Mouse (Mus musculus) liver, embryonic 14.5 days (tissue): ENCODE measurements around the gene Ctnna2.

Experiments used
- CTCF ChIP-seq: IDR thresholded peaks from 2 replicates; pipeline ENCODE4 v1.5.1; 2016; ENCODE audit warnings: antibody characterized with exemption, low read depth, control low read depth
- EP300 ChIP-seq: IDR thresholded peaks from 2 replicates; pipeline ENCODE4 v1.6.1; 2016; ENCODE audit warnings: antibody characterized with exemption, low read depth

DNA sequence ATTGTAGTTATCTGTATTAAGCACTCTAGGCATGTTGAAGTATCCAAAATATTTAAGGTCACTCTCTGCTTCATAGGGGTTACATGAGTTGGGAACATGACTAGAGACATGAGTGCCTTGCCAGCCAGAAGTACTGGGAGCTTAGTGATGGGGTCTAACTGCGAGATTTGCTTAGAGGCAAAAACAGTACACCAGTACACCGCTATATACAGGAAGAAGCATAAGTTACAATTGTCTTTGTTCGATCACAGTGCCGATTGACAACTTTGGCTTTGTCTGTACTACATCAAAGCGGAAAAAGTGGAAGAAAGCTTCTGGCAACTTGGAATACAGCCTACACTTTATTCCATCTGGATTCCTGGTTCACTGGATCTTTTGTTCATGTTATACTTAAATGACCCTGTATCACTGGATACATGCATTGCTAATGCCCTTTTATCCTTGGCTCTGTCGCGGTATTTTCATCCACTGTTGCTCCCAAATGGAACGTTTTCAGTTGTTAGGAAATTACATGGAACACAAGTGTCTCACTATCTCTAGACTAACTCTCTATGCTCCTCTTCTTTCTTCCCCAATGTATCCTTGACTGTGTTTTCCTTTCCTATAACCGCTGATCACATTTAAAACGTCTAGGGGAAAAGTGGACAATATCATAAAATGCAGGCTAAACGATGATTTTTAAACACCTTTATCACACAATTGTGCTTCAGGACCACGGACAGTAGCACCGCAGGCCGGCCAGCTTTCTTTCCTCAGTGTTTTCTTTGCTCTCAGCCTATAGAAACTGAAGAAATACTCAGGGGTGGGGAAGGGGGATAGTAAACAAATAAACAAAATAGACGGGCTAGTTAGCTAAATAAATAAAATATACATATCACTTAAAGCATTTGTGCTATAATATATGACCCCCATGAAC, 896 bp upstream of the Ctnna2 start:
- no peak for TF ChIP-seq EP300
- TF ChIP-seq CTCF: no peak
